Mouse (Mus musculus) adrenal gland, postnatal 25 days (tissue): ENCODE results near the gene Relch. TPM values are rescaled to one million over a fixed set of nuclear protein-coding genes. Genes with fewer than 3 reads are reported as not detected.
"Not testable (repeated sequence)": the region's sequence is repeated elsewhere in the genome, so short reads cannot be mapped to it uniquely, and the experiment has no call there.

ENCODE experiments used
- DNase-seq: peaks from one replicate; pipeline ENCODE4 v3.0.0; 2021; ENCODE audit warnings: mixed read lengths
- long read RNA-seq: library from polyadenylated mRNA; stranded (forward); transcript quantifications from one replicate; pipeline ENCODE4 v2.0.0, GENCODE M21; 2021
- total RNA-seq: library from RNA; stranded (reverse); gene quantifications from 2 replicates; pipeline ENCODE4 v1.2.3, GENCODE M21; 2021

The Relch gene
- 41.3 and 47.6 TPM in 2 replicates for total RNA-seq
- long read RNA-seq, partial matches to known transcripts, result 5 of 7 reads
- long read RNA-seq, other reads (novel, unspliced or antisense), result 2 of 7 reads

DNA sequence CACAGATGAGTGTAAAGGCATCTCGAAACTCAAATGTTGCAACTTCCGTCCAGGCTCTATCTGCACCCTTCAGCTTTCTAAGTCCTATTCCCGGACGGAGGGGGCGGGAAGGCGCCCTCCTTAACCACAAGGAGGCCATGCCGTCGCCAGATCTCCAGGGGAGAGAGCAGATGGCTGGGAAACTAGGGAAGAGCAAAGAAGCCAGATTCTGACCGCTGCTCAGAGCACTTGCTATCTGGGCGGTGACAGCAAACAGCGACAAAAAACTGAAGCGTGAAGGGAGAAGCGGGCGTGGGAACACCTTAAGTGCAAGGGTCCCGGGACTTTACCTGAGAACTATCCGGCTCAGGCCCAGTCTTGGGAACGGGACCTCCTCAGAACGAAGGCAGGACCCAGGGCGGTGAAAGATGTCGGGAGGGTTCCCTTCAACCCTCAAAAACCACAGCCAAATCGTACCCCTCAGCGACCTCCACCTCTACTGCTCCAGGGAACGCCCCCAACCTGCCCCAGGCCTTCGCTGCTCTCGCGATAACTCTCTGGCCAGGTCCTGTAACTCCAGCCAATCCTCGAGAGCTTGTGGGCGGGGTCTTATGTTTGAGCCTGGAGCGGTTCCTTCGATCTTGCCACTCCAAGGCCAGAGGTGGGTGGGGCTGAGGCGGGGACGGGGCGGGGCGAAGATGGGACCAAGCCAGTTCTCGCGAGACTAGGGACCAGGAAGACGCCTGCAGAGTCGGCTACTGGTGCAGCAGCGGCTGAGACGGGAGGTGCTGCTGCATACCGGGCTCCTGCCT is at the start of gene Relch, which contains the start of gene Pign:
TSS of gene Relch (plus strand) at position 691 of the 791 bp plus-strand sequence.
TSS of gene Pign (minus strand) at position 507 of the 791 bp plus-strand sequence.
- peak; percentile 96 for DNase-seq

DNA sequence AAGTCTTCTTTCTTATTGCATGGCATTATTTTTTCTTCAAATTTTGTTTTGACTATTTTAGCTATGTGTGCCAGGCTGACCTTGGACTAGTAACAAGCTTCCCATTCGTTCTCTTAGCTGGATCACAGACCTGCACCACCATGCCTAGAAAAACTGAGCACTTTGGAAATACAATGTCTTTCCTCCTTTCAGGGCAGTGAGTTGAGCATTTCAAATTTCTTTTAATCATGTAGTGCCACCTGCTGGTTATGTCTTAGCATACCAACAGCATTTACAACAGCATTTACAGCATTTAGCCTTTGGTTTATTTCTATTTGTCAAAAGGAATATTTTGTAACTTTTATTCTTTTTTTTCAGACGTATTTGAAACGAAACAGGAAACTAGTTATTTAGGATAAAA is 33.2 kb upstream of the Relch start:
- DNase-seq, result no peak

DNA sequence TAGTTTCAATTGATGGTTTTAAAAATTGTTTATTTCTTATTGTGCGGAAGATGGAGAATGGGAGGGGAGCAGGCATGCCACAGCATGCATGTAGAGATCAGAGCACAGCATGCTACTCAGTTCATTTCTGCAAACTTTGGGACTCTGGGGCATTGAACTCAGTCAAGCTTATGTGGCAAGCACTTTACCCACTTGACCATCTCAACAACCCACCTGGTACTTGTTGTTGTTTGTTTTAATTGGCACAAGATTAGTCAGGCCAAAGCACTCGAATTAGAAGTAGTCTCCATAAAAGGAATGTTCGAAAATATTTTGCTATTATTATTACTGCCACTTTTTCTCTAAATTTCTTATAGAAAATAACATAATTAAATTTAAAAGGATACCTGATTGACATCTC is 19.6 kb upstream of the Relch start:
- no peak for DNase-seq

DNA sequence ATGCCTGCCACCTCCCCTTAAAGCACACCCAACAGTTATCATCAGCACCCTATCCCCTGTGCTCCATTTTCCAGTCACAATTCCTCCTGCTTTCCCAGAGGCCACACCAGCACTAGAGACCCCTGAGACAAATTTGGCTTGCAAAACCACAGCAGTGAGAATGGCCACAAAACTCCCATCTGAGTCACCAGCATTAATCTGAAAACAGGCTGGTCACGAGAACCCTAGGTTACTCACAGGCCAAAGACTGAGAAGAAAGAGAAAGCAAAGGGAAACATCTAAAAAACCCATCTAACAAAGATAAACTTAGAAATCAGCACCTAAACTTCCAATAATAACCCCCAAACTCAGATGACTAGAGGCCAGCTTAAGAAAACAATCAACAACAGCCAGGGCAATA is 13.0 kb upstream of the Relch start:
- no peak for DNase-seq

DNA sequence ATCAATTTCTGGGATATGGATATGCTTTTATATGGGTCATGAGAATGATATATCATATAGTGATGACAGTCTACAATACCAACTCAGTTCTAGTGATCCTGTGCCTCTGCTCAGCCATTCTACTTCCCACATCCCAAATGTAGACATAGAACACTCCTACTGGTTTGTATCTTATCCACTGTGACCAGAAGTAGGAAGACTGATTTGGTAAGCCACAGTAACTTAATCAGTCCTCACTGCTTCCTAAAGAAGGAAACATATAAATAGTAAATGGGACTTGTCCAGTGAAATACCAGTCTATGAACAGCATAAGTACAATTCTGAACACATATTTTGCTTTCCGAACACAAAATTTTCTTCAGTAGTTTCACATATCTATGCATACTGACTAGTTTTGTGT is 9.7 kb upstream of the Relch start:
- DNase-seq, result no peak

DNA sequence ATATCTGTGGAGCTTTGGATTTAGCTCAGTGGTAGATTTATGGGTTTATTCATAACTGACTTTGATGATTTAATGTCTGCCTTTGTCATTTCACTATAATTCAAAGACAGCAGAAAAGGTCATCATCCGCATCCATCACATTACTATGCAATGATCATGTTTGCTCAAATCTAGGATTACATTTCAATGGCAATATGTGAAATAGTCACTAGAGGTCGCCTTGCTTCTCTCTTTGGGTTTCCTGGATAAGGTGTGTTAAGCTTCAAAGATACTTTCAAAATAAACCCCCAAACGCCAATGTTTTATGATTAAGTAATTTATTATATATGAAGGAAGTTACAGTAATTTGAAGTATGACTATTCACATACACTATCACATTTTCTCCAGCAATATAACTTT is 3.6 kb upstream of the Relch start:
- DNase-seq, result no peak

DNA sequence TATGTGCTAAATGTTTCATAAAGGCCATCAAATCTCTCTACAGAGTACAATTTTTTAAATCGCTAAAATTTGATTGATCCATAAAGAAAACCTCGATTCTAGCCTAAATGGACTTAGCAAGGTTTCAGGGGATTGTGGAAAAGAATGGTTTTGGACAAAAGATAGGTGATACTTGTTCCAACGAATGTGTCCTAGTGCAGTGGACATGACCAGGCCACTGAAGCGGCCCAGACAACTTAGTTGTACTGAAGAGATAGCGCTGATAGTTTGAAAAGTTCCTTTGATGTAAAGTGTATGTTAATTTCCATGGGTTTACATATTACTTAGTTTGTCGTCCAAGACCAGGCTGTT is 866 bp upstream of the Relch start:
- DNase-seq, result no peak

DNA sequence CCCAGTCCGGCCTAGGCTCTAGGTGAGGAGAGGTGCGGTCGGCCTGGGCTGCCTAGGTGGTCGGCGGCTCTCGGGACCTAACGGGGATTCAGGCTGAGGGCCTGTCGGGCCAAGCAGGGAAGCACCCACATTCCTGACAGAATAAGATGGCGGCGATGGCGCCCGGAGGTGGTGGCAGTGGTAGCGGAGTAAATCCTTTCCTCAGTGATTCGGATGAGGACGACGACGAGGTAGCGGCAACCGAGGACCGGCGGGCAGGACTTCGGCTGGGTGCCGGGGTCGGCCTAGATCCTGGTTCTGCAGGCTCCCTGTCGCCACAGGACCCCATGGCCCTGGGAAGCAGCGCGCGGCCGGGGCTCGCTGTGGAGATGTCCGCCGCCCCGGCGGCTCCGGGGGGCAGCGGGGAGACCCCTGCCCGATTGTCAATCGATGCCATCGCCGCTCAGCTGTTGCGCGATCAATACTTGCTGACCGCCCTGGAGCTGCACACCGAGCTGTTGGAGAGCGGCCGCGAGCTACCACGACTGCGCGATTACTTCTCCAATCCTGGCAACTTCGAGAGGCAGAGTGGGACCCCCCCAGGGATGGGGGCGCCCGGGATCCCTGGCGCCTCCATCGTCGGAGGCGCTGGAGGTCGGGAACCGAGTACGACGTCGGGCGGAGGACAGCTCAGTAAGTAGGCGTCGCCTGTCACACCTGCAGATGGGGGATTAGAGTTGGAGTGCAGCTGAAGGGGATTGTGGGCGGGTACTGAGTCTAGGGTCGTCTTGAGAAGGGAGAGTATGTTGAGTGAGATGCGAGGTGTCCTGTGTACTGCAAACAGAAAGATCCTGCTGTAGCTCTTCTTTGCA is 526 bp downstream of the Relch start:
- DNase-seq, result no peak

DNA sequence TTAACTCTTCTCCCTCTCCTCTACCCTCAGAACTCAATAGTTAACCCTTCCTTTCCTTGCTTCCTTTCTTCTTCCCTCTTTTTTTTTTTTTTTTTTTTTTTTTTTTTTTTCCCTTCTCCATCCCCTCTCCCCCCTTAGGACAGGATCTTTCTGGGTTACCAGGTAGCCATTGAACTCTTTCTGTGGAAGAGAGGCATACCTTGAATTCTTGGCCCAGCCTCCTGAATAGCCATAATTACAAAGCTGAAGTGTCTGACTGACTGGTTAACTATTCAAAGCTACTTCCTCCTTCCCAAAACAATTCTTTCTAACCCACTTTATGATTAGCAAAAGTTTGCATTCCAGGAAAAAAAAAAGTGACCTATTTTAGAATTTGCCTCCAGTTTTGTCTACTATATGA is 6.0 kb downstream of the Relch start:
- no peak for DNase-seq

DNA sequence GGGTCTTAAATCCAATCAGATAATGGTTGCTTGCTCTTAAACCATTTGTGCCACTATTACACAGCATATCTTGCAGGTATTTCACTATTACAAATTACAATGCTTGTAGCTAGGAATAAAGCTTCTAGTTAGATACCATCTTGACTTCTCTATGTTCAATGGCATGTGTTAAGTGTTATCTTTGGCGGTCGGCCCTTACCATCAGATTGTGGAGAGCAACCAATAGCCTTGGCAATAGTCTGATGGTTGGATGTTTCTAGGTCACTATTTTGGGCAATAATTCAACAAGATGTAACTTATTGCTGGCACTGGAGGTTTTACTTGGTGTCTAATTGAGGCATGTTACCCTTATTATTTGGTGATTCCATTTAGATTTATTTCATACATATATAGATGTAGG is 11.1 kb downstream of the Relch start:
- DNase-seq, result no peak

DNA sequence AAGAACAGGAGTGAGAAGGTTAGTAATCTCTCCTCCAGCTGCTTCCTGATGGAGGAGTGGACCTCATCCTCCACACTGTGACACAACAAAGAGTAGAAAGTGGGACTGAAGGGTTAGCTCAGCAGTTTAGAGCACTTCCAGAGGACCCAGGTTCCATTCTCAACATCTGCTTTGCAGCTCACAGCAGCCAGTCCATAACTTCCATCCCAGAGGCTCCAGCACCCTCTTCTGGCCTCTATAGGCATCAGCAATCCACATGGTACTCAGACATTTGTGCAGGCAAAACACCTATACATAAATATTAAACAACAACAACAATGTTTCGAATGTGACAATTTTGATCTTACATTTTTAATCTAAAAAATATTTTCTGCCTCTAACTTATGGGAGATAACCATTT is 16.9 kb downstream of the Relch start:
- peak; percentile 7 for DNase-seq

DNA sequence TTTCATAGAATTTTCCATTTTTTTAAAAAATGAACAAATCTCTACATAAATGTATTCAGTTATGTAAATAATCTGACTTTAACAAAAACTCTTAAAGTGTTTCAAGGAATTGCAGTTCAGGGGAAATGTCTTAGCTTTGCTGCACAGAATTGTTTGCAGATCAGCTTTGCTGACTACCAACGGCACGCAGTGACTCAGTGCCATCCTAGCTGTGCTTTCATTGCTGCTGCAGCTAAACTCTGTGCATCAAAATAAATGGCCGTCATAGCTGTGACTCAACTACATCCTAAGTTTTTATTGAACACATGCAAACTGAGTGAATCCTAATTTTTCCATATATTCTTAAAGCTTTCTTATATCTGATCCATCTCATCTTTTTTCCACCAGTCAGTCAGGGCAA is 21.8 kb downstream of the Relch start:
- no peak for DNase-seq

DNA sequence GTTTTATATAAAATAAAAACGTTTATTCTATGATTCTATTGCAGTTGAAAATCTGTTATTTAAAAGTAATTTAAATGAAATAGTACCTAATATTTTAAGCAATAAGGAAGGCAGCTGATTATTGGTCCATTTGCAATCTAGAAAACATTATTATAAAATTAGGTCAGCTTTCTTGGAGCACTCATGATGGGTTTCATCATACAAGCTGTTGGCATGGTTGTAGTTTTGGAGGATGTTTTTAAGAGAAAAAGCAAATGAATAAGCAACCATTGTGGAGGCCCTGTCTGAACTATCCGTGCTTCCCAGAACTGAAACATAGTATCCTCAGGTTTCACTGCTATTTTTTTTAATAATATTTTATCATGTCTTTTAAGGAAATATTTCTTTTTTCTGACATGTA is 31.9 kb downstream of the Relch start:
- no peak for DNase-seq

DNA sequence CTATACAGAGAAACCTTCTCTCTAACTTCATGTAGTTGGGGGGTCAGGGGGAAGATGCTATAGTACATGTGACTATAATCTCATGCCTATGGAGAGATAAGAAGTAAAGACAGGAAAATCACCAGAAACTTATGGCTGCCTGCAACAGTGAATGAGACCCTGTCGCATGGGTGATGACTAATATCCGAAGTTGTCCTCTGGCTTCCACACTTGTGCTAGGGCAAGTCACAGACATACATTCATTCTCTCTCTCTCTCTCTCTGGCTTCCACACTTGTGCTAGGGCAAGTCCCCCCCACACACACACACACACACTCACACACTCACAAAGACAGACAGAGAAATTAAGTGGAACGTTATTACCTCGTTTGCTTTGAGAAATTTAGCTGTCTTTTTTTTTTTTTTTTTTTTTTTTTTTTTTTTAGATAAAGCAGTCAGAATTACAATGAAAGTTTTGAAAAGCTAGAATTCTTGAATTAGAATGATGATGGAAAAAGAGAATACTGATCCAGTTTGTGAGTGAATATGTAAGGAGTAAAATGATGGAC is 37.4 kb downstream of the Relch start:
- DNase-seq, result no peak

DNA sequence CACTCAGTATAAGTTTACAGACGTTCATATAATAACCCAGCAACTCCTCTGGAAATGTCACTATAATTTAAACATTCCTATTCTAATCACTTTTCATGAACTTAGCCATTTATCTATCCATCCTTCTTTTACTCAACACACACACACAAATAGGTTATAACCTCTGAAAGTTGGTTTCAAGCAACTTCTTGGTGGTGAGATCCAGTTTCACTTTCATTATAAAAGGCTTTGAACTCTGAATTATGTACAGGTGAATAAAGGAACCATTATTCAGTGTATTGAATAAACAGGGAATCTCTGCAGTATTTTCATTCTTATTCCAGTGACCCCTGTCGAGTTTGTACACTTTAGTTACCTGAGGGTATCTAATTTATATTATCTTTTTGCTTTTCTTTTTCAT is 45.8 kb downstream of the Relch start:
- DNase-seq, result no peak

DNA sequence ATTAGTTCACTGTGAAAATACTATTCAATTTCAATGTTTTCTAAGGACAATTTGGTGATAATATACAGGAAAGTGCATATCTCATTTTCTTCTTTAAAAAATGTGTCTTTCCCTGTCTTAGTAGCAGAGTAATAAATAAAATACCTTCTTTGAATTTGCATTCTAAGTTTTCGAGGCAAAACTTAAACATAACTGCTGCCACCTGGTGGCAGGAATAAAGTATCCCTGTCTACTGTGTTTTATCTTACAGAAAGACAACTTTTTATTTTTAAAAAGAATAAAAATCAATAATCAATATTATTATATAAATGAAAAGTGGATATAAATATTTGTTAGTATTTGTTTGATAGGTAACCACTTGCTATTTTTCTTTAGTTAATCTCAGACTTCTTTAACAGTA is 47.6 kb downstream of the Relch start:
- peak; percentile 2 for DNase-seq

DNA sequence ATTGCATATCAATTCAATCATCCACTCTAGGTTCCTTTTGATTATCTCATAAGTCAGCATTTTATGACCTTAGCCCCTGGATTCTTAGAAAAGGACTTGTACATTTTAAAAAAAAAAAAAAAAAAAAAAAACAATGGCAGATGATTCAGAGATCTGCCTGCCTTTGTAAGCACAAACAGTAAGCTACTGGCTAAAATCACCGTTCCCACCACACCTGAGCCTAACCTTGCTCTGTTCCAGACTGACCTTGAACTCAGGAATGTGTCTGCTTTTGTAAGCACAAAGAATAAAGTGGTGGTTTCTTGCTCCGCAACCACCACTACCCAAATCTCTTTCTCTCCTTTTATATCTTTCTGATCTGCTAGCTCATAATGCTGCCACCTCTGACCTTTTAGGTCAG is 49.2 kb downstream of the Relch start:
- DNase-seq, result no peak

DNA sequence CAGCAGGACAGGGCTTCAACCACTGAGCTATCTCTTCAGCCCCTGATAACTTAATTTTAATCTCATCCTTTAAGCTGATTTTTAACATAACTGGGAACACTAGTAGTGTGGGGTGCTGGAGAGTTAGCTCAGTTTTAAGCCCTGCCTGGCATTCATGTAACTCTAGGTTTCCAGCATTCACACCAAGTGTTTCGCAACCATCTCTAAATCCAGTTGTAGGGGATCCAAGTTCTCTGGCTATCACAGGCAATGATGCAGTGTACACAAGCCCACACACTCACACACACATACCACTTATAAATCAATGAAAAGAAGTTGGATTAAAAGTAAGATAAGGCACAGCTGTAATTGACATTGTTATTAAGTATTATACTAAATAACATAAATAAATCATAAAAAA is 54.7 kb downstream of the Relch start:
- no peak for DNase-seq

DNA sequence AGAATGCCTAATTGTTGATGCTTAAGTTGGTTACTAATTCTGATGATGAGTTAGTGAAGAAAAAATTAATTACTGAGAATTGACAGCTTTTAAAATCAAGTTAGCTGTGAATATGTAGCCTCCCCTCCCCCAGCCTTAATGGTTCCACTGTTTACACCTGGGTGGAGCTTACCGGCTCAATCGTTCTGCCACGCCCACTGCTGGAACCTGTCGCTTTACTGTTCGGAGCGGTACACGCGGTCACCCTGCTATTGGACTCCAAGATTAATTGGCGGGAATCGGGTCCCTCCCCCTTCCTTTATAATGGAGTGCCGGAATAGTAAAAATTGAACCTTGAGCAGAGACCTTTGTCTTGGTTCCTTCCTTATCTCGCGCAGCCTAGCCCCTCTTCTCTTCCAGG is 65.6 kb downstream of the Relch start:
- DNase-seq, result not testable (repeated sequence)

DNA sequence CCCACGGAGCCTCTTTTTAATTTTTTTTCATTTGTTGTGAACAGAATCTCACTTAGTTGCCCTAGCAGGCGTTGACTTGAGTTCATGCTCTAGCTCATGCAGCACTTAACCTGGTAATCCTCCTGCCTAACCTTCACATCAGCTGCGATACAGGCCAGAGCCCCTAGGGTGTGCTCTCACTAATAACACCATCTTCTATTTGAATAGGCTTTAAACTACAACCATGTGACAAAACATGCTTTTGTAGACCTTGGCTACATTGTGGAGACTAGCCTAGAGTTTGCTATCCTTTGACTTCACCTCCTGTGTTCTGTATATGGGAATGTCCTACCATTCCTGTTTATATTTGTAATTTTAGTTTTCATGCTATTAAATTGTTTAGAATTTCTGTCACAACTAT is 71.7 kb downstream of the Relch start:
- no peak for DNase-seq

DNA sequence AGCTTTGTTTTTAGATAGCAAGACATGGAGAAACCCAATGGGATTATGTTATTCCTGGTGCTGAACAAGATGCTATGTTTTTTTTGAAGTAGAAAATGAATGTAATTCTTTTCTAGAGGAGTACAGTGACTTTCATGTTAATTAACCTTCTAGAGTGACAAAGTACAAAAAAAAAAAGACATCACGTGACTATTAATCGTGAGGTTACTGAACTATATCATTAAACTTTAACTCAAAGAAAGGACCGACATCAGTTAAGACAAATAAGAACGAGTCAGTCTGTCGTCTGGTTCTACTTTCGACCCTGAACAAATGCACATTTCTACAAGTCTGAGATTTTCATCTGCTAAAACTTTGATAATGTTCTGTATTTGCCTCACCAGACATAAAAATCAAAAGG is 74.7 kb downstream of the Relch start:
- no peak for DNase-seq

DNA sequence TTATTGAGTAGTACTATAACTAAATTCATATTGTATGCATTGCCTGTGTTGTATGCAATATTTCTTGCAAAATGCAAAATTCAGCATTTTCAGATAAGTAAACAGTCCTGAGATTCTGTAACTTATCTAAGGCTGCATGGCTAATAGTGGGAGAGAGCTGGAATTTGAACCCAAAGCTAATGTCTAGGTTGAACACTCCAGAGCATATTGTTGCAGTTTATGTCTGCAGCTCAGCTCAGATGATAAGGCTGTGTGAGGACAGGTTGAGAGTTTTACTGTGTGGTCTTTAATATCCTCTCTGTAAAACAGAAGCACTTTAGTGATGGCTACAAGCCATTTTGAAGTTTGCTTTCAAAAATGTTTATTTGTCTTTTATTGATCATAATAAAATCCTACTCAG is 75.8 kb downstream of the Relch start:
- no peak for DNase-seq

DNA sequence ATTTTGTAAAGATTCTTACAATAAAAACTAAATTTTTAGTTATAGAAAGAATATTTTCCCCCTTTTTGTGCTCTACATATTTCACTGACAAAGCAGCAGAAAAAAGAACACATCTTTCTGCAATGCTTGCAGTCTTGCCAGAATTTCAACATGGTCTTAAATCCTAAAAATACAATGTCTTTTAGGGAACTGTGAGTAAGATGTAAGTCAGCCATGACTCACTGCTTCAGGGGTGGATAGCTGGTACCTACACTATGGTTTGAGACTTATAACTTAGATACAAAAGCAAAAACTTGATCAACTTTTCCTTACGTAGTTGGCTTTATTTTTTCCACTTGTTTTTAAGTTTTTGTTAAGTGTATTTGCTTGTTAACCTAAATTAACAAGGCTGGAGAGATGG is 78.8 kb downstream of the Relch start:
- no peak for DNase-seq
